In the genomic region with DNA sequence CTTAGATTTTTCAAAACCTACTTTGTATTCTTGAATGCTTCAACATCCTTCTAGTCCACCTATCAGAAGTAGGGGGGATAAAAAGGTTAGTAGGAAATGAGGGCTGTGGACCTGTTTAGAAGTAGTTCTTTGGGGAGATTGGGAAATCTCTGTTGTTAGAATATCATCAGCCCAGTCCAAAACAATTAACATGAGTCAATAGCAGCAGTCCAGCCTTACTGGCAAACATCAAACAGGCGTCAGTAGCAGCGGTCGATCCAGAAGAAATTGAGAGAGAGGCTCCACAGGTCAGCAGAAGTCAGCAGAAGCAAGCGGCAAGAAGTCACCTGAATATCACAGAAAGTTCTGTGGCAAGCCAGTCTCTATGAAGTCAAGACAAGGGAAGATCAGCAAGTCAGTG, we compare ENCODE assay signal across 28 mouse cellular contexts. TPM values are rescaled to one million over a fixed set of nuclear protein-coding genes. Genes with fewer than 3 reads are reported as not detected.
"Had no signal": no experiment of that assay in that cellular context is flagged by ENCODE, and none has a peak within 500 bp of the region (broad histone marks: within the 10 kb centered on the region; RNA-seq: fewer than 3 reads in every experiment).

No protein-coding gene starts in this region.

- DNase-seq: cerebellum, adult 9-11 months; cerebellum, postnatal 10 days; cerebellum, postnatal 14 days; cerebellum, postnatal 25 days; cerebellum, postnatal 36 days; embryo, embryonic 11 days; forebrain, postnatal 0 days; gastrocnemius, adult 2 months; gastrocnemius, postnatal 10 days; gastrocnemius, postnatal 14 days; gastrocnemius, postnatal 25 days; gastrocnemius, postnatal 36 days; heart, adult 11 months; heart, adult 18-20 months; heart, adult 2 months had no signal

- ATAC-seq: forebrain, embryonic 13.5 days; forebrain, embryonic 14.5 days; forebrain, embryonic 15.5 days; forebrain, embryonic 16.5 days; forebrain, postnatal 0 days had no signal

- H3K9me3 ChIP-seq: embryonic facial prominence, embryonic 10.5 days; embryonic facial prominence, embryonic 15.5 days; forebrain, embryonic 10.5 days; forebrain, embryonic 12.5 days; forebrain, embryonic 13.5 days; forebrain, embryonic 15.5 days had no signal

- H3K9ac ChIP-seq: embryonic facial prominence, embryonic 12.5 days; embryonic facial prominence, embryonic 13.5 days; embryonic facial prominence, embryonic 15.5 days; forebrain, embryonic 12.5 days; forebrain, embryonic 13.5 days; forebrain, embryonic 15.5 days; forebrain, postnatal 0 days had no signal

- H3K27me3 ChIP-seq: embryonic facial prominence, embryonic 12.5 days; embryonic facial prominence, embryonic 13.5 days; embryonic facial prominence, embryonic 15.5 days; forebrain, embryonic 12.5 days; forebrain, embryonic 13.5 days; forebrain, embryonic 15.5 days had no signal

- H3K4me3 ChIP-seq: embryonic facial prominence, embryonic 10.5 days; embryonic facial prominence, embryonic 12.5 days; embryonic facial prominence, embryonic 13.5 days; embryonic facial prominence, embryonic 15.5 days; erythroblast, embryonic 14.5 days; forebrain, embryonic 10.5 days; forebrain, embryonic 12.5 days; forebrain, embryonic 13.5 days; forebrain, embryonic 15.5 days; gastrocnemius, adult 2 months; heart, adult 2 months had no signal

- H3K4me2 ChIP-seq: embryonic facial prominence, embryonic 12.5 days; embryonic facial prominence, embryonic 13.5 days; embryonic facial prominence, embryonic 15.5 days; forebrain, embryonic 12.5 days; forebrain, embryonic 13.5 days; forebrain, embryonic 15.5 days had no signal

- H3K4me1 ChIP-seq: embryonic facial prominence, embryonic 12.5 days; embryonic facial prominence, embryonic 13.5 days; embryonic facial prominence, embryonic 15.5 days; forebrain, embryonic 12.5 days; forebrain, embryonic 13.5 days had no signal

- H3K27ac ChIP-seq: embryonic facial prominence, embryonic 10.5 days; embryonic facial prominence, embryonic 12.5 days; embryonic facial prominence, embryonic 13.5 days; embryonic facial prominence, embryonic 15.5 days; forebrain, embryonic 10.5 days; forebrain, embryonic 12.5 days; forebrain, embryonic 13.5 days; forebrain, embryonic 15.5 days; gastrocnemius, adult 2 months; heart, adult 2 months had no signal

RNA-seq across cellular contexts. Expression of a gene that starts 1.3 kb away (rescaled TPM):
- total RNA-seq: common myeloid progenitor, adult 5-6 weeks; gastrocnemius, postnatal 25 days; granulocyte monocyte progenitor cell, adult 5-6 weeks had no signal
